In genomic region chr12:4813636-4814035, GRCm38 (mm10) we compare ENCODE assay signal across 21 mouse cellular contexts. TPM values are rescaled to one million over a fixed set of nuclear protein-coding genes. Genes with fewer than 3 reads are reported as not detected.
DNase-seq lines count a peak whose midpoint lies in the region; ATAC-seq and TF ChIP-seq lines count a peak whose summit lies in the region.
"Had no signal": no experiment of that assay in that cellular context is flagged by ENCODE, and none has a peak within 500 bp of the region (broad histone marks: within the 10 kb centered on the region; RNA-seq: fewer than 3 reads in every experiment).

No protein-coding gene starts in this region.

- no peaks in the 10 kb centered on the region for H3K27me3 ChIP-seq in heart, embryonic 10.5 days (ENCODE audit: insufficient read depth, poor library complexity, severe bottlenecking)
- H3K27me3 ChIP-seq in limb, embryonic 14.5 days (ENCODE audit: control insufficient read depth, insufficient read depth, low read length), result no peaks in the 10 kb centered on the region
- no peaks in the 10 kb centered on the region for H3K27me3 ChIP-seq in limb, embryonic 10.5 days (ENCODE audit: low read depth, poor library complexity, severe bottlenecking)
- no peaks in the 10 kb centered on the region for H3K27me3 ChIP-seq in embryonic facial prominence, embryonic 15.5 days
- no peaks in the 10 kb centered on the region for H3K27me3 ChIP-seq in intestine, postnatal 0 days (replicated peaks; ENCODE audit: control insufficient read depth, insufficient read depth, low read length)
- no peaks in the 10 kb centered on the region for H3K27me3 ChIP-seq in midbrain, embryonic 13.5 days
- H3K27me3 ChIP-seq: forebrain, embryonic 12.5 days; heart, embryonic 15.5 days; intestine, embryonic 15.5 days; kidney, embryonic 15.5 days; limb, embryonic 15.5 days; liver, embryonic 15.5 days; midbrain, embryonic 12.5 days had no signal

- H3K4me1 ChIP-seq in heart, embryonic 10.5 days, result peaks cover 13% of the 10 kb centered on the region
- peaks cover 14% of the 10 kb centered on the region for H3K4me1 ChIP-seq in limb, embryonic 14.5 days (ENCODE audit: control insufficient read depth, insufficient read depth, low read length)
- H3K4me1 ChIP-seq in limb, embryonic 10.5 days, result peaks cover 14% of the 10 kb centered on the region
- peaks cover 18% of the 10 kb centered on the region for H3K4me1 ChIP-seq in embryonic facial prominence, embryonic 15.5 days
- H3K4me1 ChIP-seq in intestine, postnatal 0 days (replicated peaks; ENCODE audit: control insufficient read depth, insufficient read depth, low read length), result peaks cover 8% of the 10 kb centered on the region; the same call in 1 of the 2 replicates
- peaks cover 15% of the 10 kb centered on the region for H3K4me1 ChIP-seq in midbrain, embryonic 13.5 days (replicated peaks)

- H3K27ac ChIP-seq in heart, embryonic 10.5 days, result no peak overlapping the region
- H3K27ac ChIP-seq in limb, embryonic 14.5 days (replicated peaks; ENCODE audit: low read depth, low read length), result no peak overlapping the region
- H3K27ac ChIP-seq in limb, embryonic 10.5 days, result no peak overlapping the region
- H3K27ac ChIP-seq in embryonic facial prominence, embryonic 15.5 days (replicated peaks), result no peak overlapping the region; the same call in 1 of the 2 replicates
- H3K27ac ChIP-seq in intestine, postnatal 0 days (ENCODE audit: low read depth, low read length), result no peak overlapping the region
- no peak overlapping the region for H3K27ac ChIP-seq in midbrain, embryonic 13.5 days
- H3K27ac ChIP-seq: forebrain, embryonic 12.5 days; heart, embryonic 15.5 days; hindbrain, embryonic 13.5 days; intestine, embryonic 15.5 days; kidney, embryonic 15.5 days; limb, embryonic 15.5 days; liver, embryonic 15.5 days; midbrain, embryonic 12.5 days had no signal

- ATAC-seq in limb, embryonic 14.5 days (ENCODE audit: low FRiP score, low read depth), result no peak
- ATAC-seq in embryonic facial prominence, embryonic 15.5 days (ENCODE audit: insufficient number of reproducible peaks, low FRiP score, low TSS enrichment, low read depth), result peak; percentile 26; the same call in 1 of the 2 replicates
- ATAC-seq in intestine, postnatal 0 days, result no peak
- ATAC-seq in midbrain, embryonic 13.5 days, result no peak
- ATAC-seq: intestine, embryonic 15.5 days had no signal

- DNase-seq in heart, adult 11 months, result peak; percentile 83
- no peak for DNase-seq in heart, embryonic 10.5 days (ENCODE audit: low spot score)
- peak; percentile 60 for DNase-seq in limb, embryonic 14.5 days (ENCODE audit: low spot score)
- DNase-seq in limb, embryonic 10.5 days (ENCODE audit: low spot score), result no peak
- peak; percentile 36 to 81 for DNase-seq in lung, postnatal 4 days
- DNase-seq: adrenal gland, adult 2 months; cerebellum, adult 8-10 months; spleen, adult 18-20 months; thymus, postnatal 36 days had no signal

- no peaks in the 10 kb centered on the region for H3K9me3 ChIP-seq in heart, embryonic 10.5 days
- H3K9me3 ChIP-seq in limb, embryonic 14.5 days (ENCODE audit: control insufficient read depth, low read length), result no peaks in the 10 kb centered on the region
- no peaks in the 10 kb centered on the region for H3K9me3 ChIP-seq in limb, embryonic 10.5 days (replicated peaks)
- no peaks in the 10 kb centered on the region for H3K9me3 ChIP-seq in embryonic facial prominence, embryonic 15.5 days (replicated peaks)
- no peaks in the 10 kb centered on the region for H3K9me3 ChIP-seq in intestine, postnatal 0 days (ENCODE audit: control insufficient read depth)
- H3K9me3 ChIP-seq in midbrain, embryonic 13.5 days, result no peaks in the 10 kb centered on the region
- H3K9me3 ChIP-seq: forebrain, embryonic 12.5 days; hindbrain, embryonic 13.5 days; intestine, embryonic 15.5 days; kidney, embryonic 15.5 days; limb, embryonic 15.5 days; liver, embryonic 15.5 days; midbrain, embryonic 12.5 days had no signal

- 89% methylated on average over 4 of the region's 4 CpGs for WGBS in heart, embryonic 10.5 days
- WGBS in limb, embryonic 14.5 days, result 63% methylated on average over 4 of the region's 4 CpGs
- 88% methylated on average over 4 of the region's 4 CpGs for WGBS in limb, embryonic 10.5 days
- WGBS in embryonic facial prominence, embryonic 15.5 days, result 47% methylated on average over 4 of the region's 4 CpGs
- 77% methylated on average over 4 of the region's 4 CpGs for WGBS in intestine, postnatal 0 days
- 92% methylated on average over 4 of the region's 4 CpGs for WGBS in midbrain, embryonic 13.5 days

- no peak overlapping the region for H3K9ac ChIP-seq in limb, embryonic 14.5 days (ENCODE audit: low read depth, low read length, severe bottlenecking)
- H3K9ac ChIP-seq in embryonic facial prominence, embryonic 15.5 days, result no peak overlapping the region
- no peak overlapping the region for H3K9ac ChIP-seq in intestine, postnatal 0 days (ENCODE audit: low read depth, low read length)
- H3K9ac ChIP-seq in midbrain, embryonic 13.5 days (replicated peaks), result no peak overlapping the region
- H3K9ac ChIP-seq: forebrain, embryonic 12.5 days; heart, embryonic 15.5 days; hindbrain, embryonic 13.5 days; intestine, embryonic 15.5 days; kidney, embryonic 15.5 days; limb, embryonic 15.5 days; liver, embryonic 15.5 days; midbrain, embryonic 12.5 days had no signal

- no peak for TF ChIP-seq POLR2A in limb, embryonic 14.5 days (IDR thresholded peaks at IDR 0.05; ENCODE audit: borderline replicate concordance, extremely low read depth, insufficient read depth, insufficient read length)

- TF ChIP-seq CTCF in intestine, postnatal 0 days (IDR thresholded peaks at IDR 0.05; ENCODE audit: low read depth), result no peak

- H3K4me2 ChIP-seq in limb, embryonic 14.5 days (replicated peaks; ENCODE audit: low read depth, low read length, severe bottlenecking), result no peak overlapping the region
- no peak overlapping the region for H3K4me2 ChIP-seq in embryonic facial prominence, embryonic 15.5 days (replicated peaks)
- no peak overlapping the region for H3K4me2 ChIP-seq in intestine, postnatal 0 days (replicated peaks; ENCODE audit: low read depth)
- H3K4me2 ChIP-seq in midbrain, embryonic 13.5 days (replicated peaks), result no peak overlapping the region
- H3K4me2 ChIP-seq: forebrain, embryonic 12.5 days; heart, embryonic 15.5 days; hindbrain, embryonic 13.5 days; intestine, embryonic 15.5 days; kidney, embryonic 15.5 days; limb, embryonic 15.5 days; liver, embryonic 15.5 days; midbrain, embryonic 12.5 days had no signal

- no peak overlapping the region for H3K4me3 ChIP-seq in heart, embryonic 10.5 days
- no peak overlapping the region for H3K4me3 ChIP-seq in limb, embryonic 14.5 days (replicated peaks; ENCODE audit: low read length)
- no peak overlapping the region for H3K4me3 ChIP-seq in limb, embryonic 10.5 days
- no peak overlapping the region for H3K4me3 ChIP-seq in embryonic facial prominence, embryonic 15.5 days (replicated peaks)
- H3K4me3 ChIP-seq in intestine, postnatal 0 days (ENCODE audit: low read depth, low read length), result no peak overlapping the region
- no peak overlapping the region for H3K4me3 ChIP-seq in midbrain, embryonic 13.5 days (replicated peaks)
- H3K4me3 ChIP-seq: forebrain, embryonic 12.5 days; heart, embryonic 15.5 days; hindbrain, embryonic 13.5 days; intestine, embryonic 15.5 days; kidney, embryonic 15.5 days; limb, embryonic 15.5 days; liver, embryonic 15.5 days; midbrain, embryonic 12.5 days had no signal

- no peaks in the 10 kb centered on the region for H3K36me3 ChIP-seq in heart, embryonic 10.5 days
- no peaks in the 10 kb centered on the region for H3K36me3 ChIP-seq in limb, embryonic 14.5 days (ENCODE audit: control insufficient read depth, insufficient read depth, low read length)
- no peaks in the 10 kb centered on the region for H3K36me3 ChIP-seq in limb, embryonic 10.5 days
- H3K36me3 ChIP-seq in embryonic facial prominence, embryonic 15.5 days, result no peaks in the 10 kb centered on the region
- no peaks in the 10 kb centered on the region for H3K36me3 ChIP-seq in intestine, postnatal 0 days (ENCODE audit: control insufficient read depth, insufficient read depth)
- H3K36me3 ChIP-seq in midbrain, embryonic 13.5 days, result no peaks in the 10 kb centered on the region
- H3K36me3 ChIP-seq: forebrain, embryonic 12.5 days; heart, embryonic 15.5 days; hindbrain, embryonic 13.5 days; intestine, embryonic 15.5 days; kidney, embryonic 15.5 days; limb, embryonic 15.5 days; liver, embryonic 15.5 days; midbrain, embryonic 12.5 days had no signal

RNA-seq across cellular contexts. Expression of gene Sf3b6, which starts 3.7 kb away (rescaled TPM):
- polyA plus RNA-seq in heart, embryonic 10.5 days (2016; fragmentation: Nextera tagmentation; extraction: Ambion mirVana), result 164 and 196 TPM in 2 replicates
- polyA plus RNA-seq in limb, embryonic 14.5 days (2012; rRNA removed), result 103 and 179 TPM in 2 replicates
- polyA plus RNA-seq in limb, embryonic 14.5 days (2014; fragmentation: Nextera tagmentation; extraction: Ambion mirVana), result 307 and 310 TPM in 2 replicates
- 278 and 297 TPM in 2 replicates for polyA plus RNA-seq in limb, embryonic 10.5 days (2016; fragmentation: Nextera tagmentation; extraction: Ambion mirVana)
- polyA plus RNA-seq in embryonic facial prominence, embryonic 15.5 days (2015; fragmentation: Nextera tagmentation; extraction: Ambion mirVana), result 194 and 197 TPM in 2 replicates
- polyA plus RNA-seq in intestine, postnatal 0 days (2015; fragmentation: Nextera tagmentation; extraction: Ambion mirVana), result 367 and 375 TPM in 2 replicates
- 302 and 303 TPM in 2 replicates for polyA plus RNA-seq in midbrain, embryonic 13.5 days (2015; fragmentation: Nextera tagmentation; extraction: Ambion mirVana)

RNA-seq across cellular contexts. Expression of gene Fkbp1b, which starts 27.8 kb away (rescaled TPM):
- polyA plus RNA-seq in heart, embryonic 10.5 days (2016; fragmentation: Nextera tagmentation; extraction: Ambion mirVana), result 7.4 and 12.5 TPM in 2 replicates
- polyA plus RNA-seq in limb, embryonic 14.5 days (2012; rRNA removed), result 21.0 and 21.7 TPM in 2 replicates
- polyA plus RNA-seq in limb, embryonic 14.5 days (2014; fragmentation: Nextera tagmentation; extraction: Ambion mirVana), result 16.4 and 18.2 TPM in 2 replicates
- polyA plus RNA-seq in limb, embryonic 10.5 days (2016; fragmentation: Nextera tagmentation; extraction: Ambion mirVana), result 5.6 and 7.9 TPM in 2 replicates
- 11.3 and 12.7 TPM in 2 replicates for polyA plus RNA-seq in embryonic facial prominence, embryonic 15.5 days (2015; fragmentation: Nextera tagmentation; extraction: Ambion mirVana)
- polyA plus RNA-seq in intestine, postnatal 0 days (2015; fragmentation: Nextera tagmentation; extraction: Ambion mirVana), result 16.2 and 20.6 TPM in 2 replicates
- 18.3 and 20.7 TPM in 2 replicates for polyA plus RNA-seq in midbrain, embryonic 13.5 days (2015; fragmentation: Nextera tagmentation; extraction: Ambion mirVana)

RNA-seq across cellular contexts. Expression of gene Wdcp, which starts 29.5 kb away (rescaled TPM):
- polyA plus RNA-seq in heart, embryonic 10.5 days (2016; fragmentation: Nextera tagmentation; extraction: Ambion mirVana), result 17.6 and 18.4 TPM in 2 replicates
- polyA plus RNA-seq in limb, embryonic 14.5 days (2012; rRNA removed), result 18.2 and 20.1 TPM in 2 replicates
- polyA plus RNA-seq in limb, embryonic 14.5 days (2014; fragmentation: Nextera tagmentation; extraction: Ambion mirVana), result 12.6 and 16.2 TPM in 2 replicates
- 23.9 and 26.9 TPM in 2 replicates for polyA plus RNA-seq in limb, embryonic 10.5 days (2016; fragmentation: Nextera tagmentation; extraction: Ambion mirVana)
- polyA plus RNA-seq in embryonic facial prominence, embryonic 15.5 days (2015; fragmentation: Nextera tagmentation; extraction: Ambion mirVana), result 15.7 and 18.2 TPM in 2 replicates
- polyA plus RNA-seq in intestine, postnatal 0 days (2015; fragmentation: Nextera tagmentation; extraction: Ambion mirVana), result 7.3 and 8.7 TPM in 2 replicates
- polyA plus RNA-seq in midbrain, embryonic 13.5 days (2015; fragmentation: Nextera tagmentation; extraction: Ambion mirVana), result 14.9 and 17.9 TPM in 2 replicates

RNA-seq across cellular contexts. Expression of gene Fam228b, which starts 44.6 kb away (rescaled TPM):
- polyA plus RNA-seq in heart, embryonic 10.5 days (2016; fragmentation: Nextera tagmentation; extraction: Ambion mirVana), result 2.2 and 2.6 TPM in 2 replicates
- polyA plus RNA-seq in limb, embryonic 14.5 days (2012; rRNA removed), result 8.7 and 8.8 TPM in 2 replicates
- 4.8 TPM in 2 replicates for polyA plus RNA-seq in limb, embryonic 14.5 days (2014; fragmentation: Nextera tagmentation; extraction: Ambion mirVana)
- polyA plus RNA-seq in limb, embryonic 10.5 days (2016; fragmentation: Nextera tagmentation; extraction: Ambion mirVana), result 1.2 and 1.4 TPM in 2 replicates
- polyA plus RNA-seq in embryonic facial prominence, embryonic 15.5 days (2015; fragmentation: Nextera tagmentation; extraction: Ambion mirVana), result 4.2 and 4.9 TPM in 2 replicates
- 0.67 and 1.0 TPM in 2 replicates for polyA plus RNA-seq in intestine, postnatal 0 days (2015; fragmentation: Nextera tagmentation; extraction: Ambion mirVana)
- 4.9 and 5.6 TPM in 2 replicates for polyA plus RNA-seq in midbrain, embryonic 13.5 days (2015; fragmentation: Nextera tagmentation; extraction: Ambion mirVana)

RNA-seq across cellular contexts. Expression of gene Pfn4, which starts 44.8 kb away (rescaled TPM):
- 1.2 and 1.8 TPM in 2 replicates for polyA plus RNA-seq in heart, embryonic 10.5 days (2016; fragmentation: Nextera tagmentation; extraction: Ambion mirVana)
- 2.4 and 2.7 TPM in 2 replicates for polyA plus RNA-seq in limb, embryonic 14.5 days (2012; rRNA removed)
- polyA plus RNA-seq in limb, embryonic 14.5 days (2014; fragmentation: Nextera tagmentation; extraction: Ambion mirVana), result 3.8 and 4.8 TPM in 2 replicates
- 1.0 and 1.9 TPM in 2 replicates for polyA plus RNA-seq in limb, embryonic 10.5 days (2016; fragmentation: Nextera tagmentation; extraction: Ambion mirVana)
- 3.3 and 5.1 TPM in 2 replicates for polyA plus RNA-seq in embryonic facial prominence, embryonic 15.5 days (2015; fragmentation: Nextera tagmentation; extraction: Ambion mirVana)
- 0.97 and 1.0 TPM in 2 replicates for polyA plus RNA-seq in intestine, postnatal 0 days (2015; fragmentation: Nextera tagmentation; extraction: Ambion mirVana)
- polyA plus RNA-seq in midbrain, embryonic 13.5 days (2015; fragmentation: Nextera tagmentation; extraction: Ambion mirVana), result 9.1 and 10.2 TPM in 2 replicates
- polyA plus RNA-seq: C2C12 had no signal

Comparison
In these comparisons a context has a peak if more than half of its experiments do, and no peak if none do; other contexts are left out.
1. DNase-seq: peak in heart, adult 11 months (single experiment), limb, embryonic 14.5 days (single experiment) and lung, postnatal 4 days (2 of 2); none in heart, embryonic 10.5 days (single experiment) and limb, embryonic 10.5 days (single experiment).